Mouse (Mus musculus): ENCODE measurements around the gene Stambp.

Stambp gene

DNA sequence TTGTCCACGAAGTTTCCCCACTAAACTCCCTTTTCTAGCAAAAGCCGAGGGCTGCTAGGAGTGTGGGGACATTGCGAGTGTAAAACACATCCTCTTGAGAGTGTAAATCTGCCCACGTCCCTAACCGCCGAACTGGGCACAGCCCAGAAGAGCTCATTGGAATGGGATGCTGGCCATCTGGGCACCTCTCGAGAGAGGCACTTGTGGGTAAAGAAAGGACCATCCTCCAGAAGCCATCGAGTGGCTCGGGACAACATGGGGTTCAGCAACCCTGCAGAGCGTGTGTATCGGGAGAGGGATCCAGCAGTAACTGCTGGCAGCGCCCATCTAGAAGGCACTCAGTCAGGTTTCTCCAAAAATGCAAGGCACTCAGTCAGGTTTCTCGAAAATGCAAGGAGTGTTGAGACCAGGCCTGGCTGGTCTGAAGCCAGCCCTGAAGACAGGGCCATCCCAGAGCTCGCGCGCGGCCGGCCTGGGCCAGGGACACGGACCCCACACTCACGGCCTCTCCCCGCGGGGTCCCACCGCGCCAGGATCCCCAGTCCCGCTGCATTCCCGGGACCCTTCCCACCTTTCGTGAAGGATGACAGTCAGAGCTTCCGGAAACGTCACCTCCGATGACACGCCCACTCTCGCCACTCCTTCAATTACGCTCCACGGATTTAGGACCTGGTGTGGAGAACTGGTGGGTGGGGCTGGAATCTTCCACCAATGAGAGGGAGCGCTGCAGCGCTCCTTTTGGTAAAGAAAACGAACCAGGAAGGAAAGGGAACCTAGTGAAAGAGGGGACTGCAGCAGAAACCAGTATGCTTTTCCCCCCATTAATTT is 475 bp downstream of the Stambp start:
- in situ Hi-C loops (cut with MboI; ENCODE audit: unreplicated experiment in 2 of 2): loop anchor here in 1 of 2 experiments (25.0 kb wide), 1 partner anchor 1610 kb away; the partner anchor contains the start of gene Mrpl19

- in situ Hi-C loops (cut with MboI; ENCODE audit: unreplicated experiment in 2 of 2): loop anchor here in 1 of 2 experiments (25.0 kb wide), 1 partner anchor 1607 kb away; the partner anchor contains the start of gene Mrpl19
These were observed 3.3 kb downstream of the Stambp start for GRCm38 (mm10) chr6:83568901-83569862.

- in situ Hi-C loops (cut with MboI; ENCODE audit: unreplicated experiment in 2 of 2): loop anchor here in 1 of 2 experiments (25.0 kb wide), 1 partner anchor 1594 kb away; the partner anchor contains the start of gene Mrpl19
These were observed 16.6 kb downstream of the Stambp start for GRCm38 (mm10) chr6:83555972-83556371.

DNA sequence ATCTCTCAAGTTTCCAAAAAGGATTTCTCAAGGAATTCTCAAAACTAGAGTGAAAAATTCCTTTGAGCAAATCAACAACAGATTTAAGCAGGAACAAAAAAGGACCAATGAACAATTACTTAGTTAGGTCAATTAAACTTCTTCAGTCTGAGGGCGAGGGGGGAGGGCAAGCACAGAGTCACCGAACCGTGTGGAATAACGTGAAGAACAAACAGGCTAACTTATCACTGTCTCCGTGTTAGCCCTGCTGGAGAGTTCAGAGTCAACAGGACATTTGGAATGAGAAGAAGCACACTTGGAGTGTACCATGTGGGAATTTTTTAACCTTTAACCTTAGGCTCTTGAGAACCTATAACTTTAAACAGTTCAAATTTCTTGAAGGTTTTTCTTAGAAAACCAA is 24.2 kb downstream of the Stambp start:
- in situ Hi-C loops (cut with MboI; ENCODE audit: unreplicated experiment in 2 of 2): no loop called here

- in situ Hi-C loops (cut with MboI; ENCODE audit: unreplicated experiment in 2 of 2): no loop called here
These were observed 26.8 kb downstream of the Stambp start for GRCm38 (mm10) chr6:83545778-83546177.

DNA sequence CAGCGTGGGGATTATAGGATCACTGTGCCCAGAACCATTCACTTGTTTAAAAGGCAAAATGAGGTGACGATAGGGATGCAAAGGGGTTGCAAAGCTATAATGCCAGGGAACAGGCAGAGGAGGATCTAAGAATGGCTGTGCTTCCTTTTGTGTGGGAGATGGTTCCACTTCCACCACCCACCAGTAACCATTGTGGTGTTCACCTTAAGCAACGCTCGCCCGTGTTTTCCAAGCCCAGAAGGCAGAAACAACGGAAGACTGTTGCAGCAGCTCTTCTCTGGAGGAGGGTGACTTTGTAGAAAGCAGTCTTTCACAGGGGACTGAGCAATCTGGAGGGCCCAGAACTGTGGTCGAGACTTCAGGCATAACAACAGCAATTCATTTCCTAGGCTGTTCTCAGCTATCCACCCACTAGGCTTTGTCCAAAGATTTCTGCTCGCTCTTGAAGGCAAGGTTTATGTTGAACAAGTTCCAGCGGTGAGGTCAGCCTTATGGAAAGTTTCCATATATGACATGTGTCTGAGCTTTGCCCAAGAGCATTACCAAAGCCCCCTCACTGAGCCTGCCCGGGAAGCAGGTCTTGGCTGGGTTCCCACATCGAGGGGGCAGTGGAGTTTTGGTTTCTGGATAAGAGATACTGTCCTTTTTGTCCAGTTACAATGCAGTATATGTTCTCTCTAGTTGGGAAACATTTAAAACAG is 30.6 kb downstream of the Stambp start:
- in situ Hi-C loops (cut with MboI; ENCODE audit: unreplicated experiment in 2 of 2): no loop called here

- in situ Hi-C loops (cut with MboI; ENCODE audit: unreplicated experiment in 2 of 2): no loop called here
These were observed 32.5 kb downstream of the Stambp start for GRCm38 (mm10) chr6:83540017-83540416.

GRCm38 (mm10) chr6:83536795-83537059 is 35.8 kb downstream of the Stambp start:
- in situ Hi-C loops (cut with MboI; ENCODE audit: unreplicated experiment in 2 of 2): no loop called here

- in situ Hi-C loops (cut with MboI; ENCODE audit: unreplicated experiment in 2 of 2): no loop called here
These were observed 36.3 kb downstream of the Stambp start, which contains the start of gene Actg2 for GRCm38 (mm10) chr6:83536028-83536794. Actg2 (minus strand) TSS chr6:83536265.

- in situ Hi-C loops (cut with MboI; ENCODE audit: unreplicated experiment in 2 of 2): no loop called here
These were observed 39.9 kb downstream of the Stambp start for GRCm38 (mm10) chr6:83532608-83533007.

GRCm38 (mm10) chr6:83523194-83523593 is 49.3 kb downstream of the Stambp start:
- in situ Hi-C loops (cut with MboI; ENCODE audit: unreplicated experiment in 2 of 2): loop anchor here in 1 of 2 experiments (25.0 kb wide), 1 partner anchor 761 kb away; the partner anchor contains the start of gene Hk2

DNA sequence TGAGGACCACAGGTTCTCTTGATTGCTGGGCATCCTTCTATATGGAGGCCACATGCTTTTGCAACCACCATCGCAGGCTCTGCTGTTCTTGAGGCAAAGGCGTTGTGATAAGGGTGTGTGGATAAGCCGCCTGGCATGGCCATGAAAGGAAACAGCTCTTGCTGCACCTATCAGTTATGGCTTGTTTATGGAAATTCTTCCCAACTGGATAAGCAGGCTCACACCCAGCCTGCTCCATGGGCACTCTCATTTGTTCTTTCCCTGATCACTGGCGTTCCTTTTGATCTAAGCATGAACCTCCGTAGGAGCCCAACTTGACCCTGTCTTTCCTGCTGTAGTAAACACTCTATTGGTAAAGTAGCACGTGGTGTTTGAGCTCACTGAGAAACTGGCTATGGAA is 50.7 kb downstream of the Stambp start:
- in situ Hi-C loops (cut with MboI; ENCODE audit: unreplicated experiment in 2 of 2): loop anchor here in 1 of 2 experiments (25.0 kb wide), 1 partner anchor 759 kb away; the partner anchor contains the start of gene Hk2

DNA sequence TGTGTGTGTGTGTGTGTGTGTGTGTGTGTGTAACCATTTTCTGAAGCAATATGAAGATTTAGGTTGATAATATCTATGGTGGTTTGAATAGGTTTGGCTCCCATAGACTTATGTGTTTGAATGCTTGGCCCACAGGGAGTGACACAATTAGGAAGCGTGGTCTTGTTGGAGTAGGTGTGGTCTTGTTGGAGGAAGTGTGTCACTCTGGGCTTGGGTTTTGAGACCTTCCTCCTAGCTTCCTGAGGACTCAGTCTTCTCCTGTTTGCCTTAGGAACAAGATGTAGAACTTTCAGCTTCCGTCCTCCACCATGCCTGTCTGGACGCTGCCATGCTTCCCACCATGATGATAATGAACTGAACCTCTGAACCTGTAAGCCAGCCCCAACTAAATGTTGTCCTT is 53.9 kb downstream of the Stambp start:
- in situ Hi-C loops (cut with MboI; ENCODE audit: unreplicated experiment in 2 of 2): loop anchor here (10.0 to 25.0 kb wide), 2 partner anchors 304 to 756 kb away; partner anchors contain the start of genes Hk2 (in 1 of the 2) and Slc4a5 (in 1 of the 2)

- in situ Hi-C loops (cut with MboI; ENCODE audit: unreplicated experiment in 2 of 2): loop anchor here (10.0 to 25.0 kb wide), 2 partner anchors 300 to 753 kb away; partner anchors contain the start of genes Hk2 (in 1 of the 2) and Slc4a5 (in 1 of the 2)
These were observed 57.4 kb downstream of the Stambp start for GRCm38 (mm10) chr6:83515172-83515571.

- in situ Hi-C loops (cut with MboI; ENCODE audit: unreplicated experiment in 2 of 2): loop anchor here (5.0 to 25.0 kb wide), 3 partner anchors 155 to 750 kb away; partner anchors contain the start of genes Hk2 (in 1 of the 2) and Slc4a5 (in 1 of the 2)
These were observed 60.0 kb downstream of the Stambp start for GRCm38 (mm10) chr6:83512495-83512894.

GRCm38 (mm10) chr6:83510210-83510609 is 62.3 kb downstream of the Stambp start:
- in situ Hi-C loops (cut with MboI; ENCODE audit: unreplicated experiment in 2 of 2): loop anchor here (5.0 to 25.0 kb wide), 3 partner anchors 153 to 748 kb away; partner anchors contain the start of genes Hk2 (in 1 of the 2) and Slc4a5 (in 1 of the 2)

- in situ Hi-C loops (cut with MboI; ENCODE audit: unreplicated experiment in 2 of 2): loop anchor here (5.0 to 25.0 kb wide), 4 partner anchors 387 to 747 kb away; partner anchors contain the start of genes Ccdc142 (in 1 of the 2), Gm42688 (in 1 of the 2), Hk2 (in 1 of the 2) and Mrpl53 (in 1 of the 2)
These were observed 63.1 kb downstream of the Stambp start for GRCm38 (mm10) chr6:83509442-83509841.

DNA sequence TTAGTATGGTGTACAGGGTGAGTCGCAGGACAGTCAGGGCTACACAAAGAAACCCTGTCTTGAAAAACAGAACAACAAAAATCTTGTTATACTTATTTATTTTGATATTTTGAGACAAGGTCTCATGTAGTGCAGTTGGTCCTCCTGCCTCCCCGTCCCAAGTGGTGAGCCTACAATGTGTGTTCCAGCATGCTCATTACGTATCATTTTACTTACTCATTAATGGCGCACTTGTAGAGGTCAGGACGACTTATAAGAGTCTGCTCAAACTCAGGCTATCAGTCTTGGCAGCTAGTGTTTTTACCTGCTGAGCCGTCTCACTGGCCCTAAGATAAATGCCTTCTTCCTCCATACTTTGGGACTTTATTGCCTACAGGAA is 65.4 kb downstream of the Stambp start:
- in situ Hi-C loops (cut with MboI; ENCODE audit: unreplicated experiment in 2 of 2): loop anchor here (5.0 to 25.0 kb wide), 4 partner anchors 385 to 745 kb away; partner anchors contain the start of genes Ccdc142 (in 1 of the 2), Gm42688 (in 1 of the 2), Hk2 (in 1 of the 2) and Mrpl53 (in 1 of the 2)

Measured in v-Abl transformed pro-B cells (cell line).